ENCODE assay signal across 12 mouse cellular contexts in the genomic region with DNA sequence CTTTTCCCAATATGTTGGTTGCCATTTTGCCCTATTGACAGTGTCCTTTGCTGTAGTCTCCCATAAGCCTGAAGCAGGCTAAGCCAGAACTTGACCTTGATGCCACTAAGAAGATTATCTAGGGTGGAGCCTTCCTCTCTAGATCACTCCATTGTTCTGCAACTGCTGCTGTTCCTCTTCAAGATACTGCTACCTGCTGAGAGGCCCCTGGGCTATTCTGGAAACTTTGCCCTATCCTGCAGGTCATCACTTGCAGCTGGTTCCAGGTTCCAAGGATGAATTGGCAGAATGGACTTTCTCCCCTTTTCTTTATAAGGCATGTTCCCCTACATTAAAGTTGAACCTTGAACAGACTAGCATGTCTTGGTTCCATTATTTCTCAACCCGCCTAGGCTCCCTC.
"Had no signal": no experiment of that assay in that cellular context is flagged by ENCODE, and none has a peak within 500 bp of the region (broad histone marks: within the 10 kb centered on the region; RNA-seq: fewer than 3 reads in every experiment).

No protein-coding gene starts in this region.

- DNase-seq: left cerebral cortex, postnatal 4 days; liver; liver, embryonic 13.5 days; liver, postnatal 0 days; lung, adult 18-20 months; lung, adult 2 months; lung, embryonic 14.5 days; lung, postnatal 10 days; lung, postnatal 14 days; lung, postnatal 36 days; lung, postnatal 4 days; midbrain, embryonic 14.5 days had no signal
